Mouse (Mus musculus) lung, postnatal 0 days (tissue): ENCODE results near the gene Nlgn2. TPM values are rescaled to one million over a fixed set of nuclear protein-coding genes. Genes with fewer than 3 reads are reported as not detected.
"Not testable (repeated sequence)": the region's sequence is repeated elsewhere in the genome, so short reads cannot be mapped to it uniquely, and the experiment has no call there.

Experiments used
- ATAC-seq: fragments of 200-750 bp; cut with Nextera tagmentation; 2 replicates; pipeline ENCODE4 v1.8.0; 2017; ENCODE audit warnings: moderate library complexity
- DNase-seq: peaks from one replicate; pipeline ENCODE4 v3.0.0-alpha.2; 2016; ENCODE audit warnings: low spot score
- H3K27ac ChIP-seq: fragments of 300-500 bp; sonication (generic); 2 replicates; pipeline ENCODE4 v1.5.1; 2014; ENCODE audit warnings: antibody characterized with exemption, mild to moderate bottlenecking, low read length, mixed read lengths
- H3K27me3 ChIP-seq: fragments of 300-500 bp; sonication (generic); replicated peaks from 2 replicates; pipeline ENCODE4 v1.6.1; 2014; ENCODE audit warnings: low read length, mixed read lengths; ENCODE audit not compliant: insufficient read depth
- H3K36me3 ChIP-seq: fragments of 300-500 bp; sonication (generic); 2 replicates; pipeline ENCODE4 v1.6.1; 2014; ENCODE audit warnings: low read length, mixed read lengths; ENCODE audit not compliant: insufficient read depth
- H3K4me1 ChIP-seq: fragments of 300-500 bp; sonication (generic); 2 replicates; pipeline ENCODE4 v1.6.1; 2014; ENCODE audit warnings: antibody characterized with exemption, low read depth, low read length, mixed read lengths; ENCODE audit not compliant: insufficient read depth
- H3K4me2 ChIP-seq: fragments of 300-500 bp; sonication (generic); replicated peaks from 2 replicates; pipeline ENCODE4 v1.6.1; 2014; ENCODE audit warnings: low read depth, mild to moderate bottlenecking, low read length, moderate library complexity, mixed read lengths
- H3K4me3 ChIP-seq: fragments of 300-500 bp; sonication (generic); 2 replicates; pipeline ENCODE4 v1.5.1; 2014; ENCODE audit warnings: low read depth, low read length
- H3K9ac ChIP-seq: fragments of 300-500 bp; sonication (generic); replicated peaks from 2 replicates; pipeline ENCODE4 v1.6.1; 2014; ENCODE audit warnings: low read depth, mild to moderate bottlenecking
- H3K9me3 ChIP-seq: fragments of 300-500 bp; sonication (generic); 2 replicates; pipeline ENCODE4 v1.6.1; 2016; ENCODE audit warnings: low read length, mixed read lengths
- CTCF ChIP-seq: IDR thresholded peaks from 2 replicates; pipeline ENCODE4 v1.5.1; 2016; ENCODE audit warnings: antibody characterized with exemption, mild to moderate bottlenecking
- EP300 ChIP-seq: IDR thresholded peaks from 2 replicates; pipeline ENCODE4 v1.6.1; 2016; ENCODE audit warnings: antibody characterized with exemption, mild to moderate bottlenecking, control low read depth
- WGBS: fragments of 180-500 bp; shearing (Covaris S2); extraction: QIAGEN DNeasy Blood & Tissue Kit; methylation state at CpG from one replicate; pipeline ENCODE4 v1.1.7; 2014; 5-methylcytosine and 5-hydroxymethylcytosine counted together
- polyA plus RNA-seq: library from polyadenylated mRNA; unstranded; fragments of >200 nt; fragmentation: Nextera tagmentation; extraction: Ambion mirVana; gene quantifications from 2 replicates; pipeline ENCODE4 v1.2.1, GENCODE M21; 2015

The Nlgn2 gene
- polyA plus RNA-seq, 1 experiment from 2014 or later: 2.9 TPM

DNA sequence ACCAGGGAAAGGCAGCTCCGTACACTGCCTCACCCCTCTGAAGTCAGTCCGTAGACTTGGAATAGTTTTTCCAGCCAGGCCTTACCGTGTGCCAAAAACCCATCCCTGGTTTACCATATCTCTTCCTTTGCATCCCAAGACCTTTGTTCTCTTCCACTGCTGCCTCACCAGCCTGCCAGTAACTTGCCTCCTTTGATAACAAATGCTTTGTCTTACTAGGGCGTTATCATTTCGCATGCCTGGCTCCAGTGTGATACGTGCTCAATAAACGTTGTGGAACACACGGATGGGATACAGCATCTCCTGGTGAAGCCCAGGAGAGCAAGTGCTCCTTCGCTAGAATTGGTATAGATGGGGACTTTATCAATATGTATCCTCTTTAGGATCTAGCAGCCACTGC lies 29.8 kb upstream of the Nlgn2 start:
- Histone ChIP-seq H3K9me3 (no peaks in the 10 kb centered on the region), H3K4me1 (no peaks in the 10 kb centered on the region), H3K4me3 (no peak overlapping the region), H3K27ac (no peak overlapping the region), H3K4me2 (no peak overlapping the region), H3K27me3 (no peaks in the 10 kb centered on the region), H3K36me3 (no peaks in the 10 kb centered on the region), H3K9ac (no peak overlapping the region)
- TF ChIP-seq EP300: no peak
- no peak for TF ChIP-seq CTCF
- ATAC-seq (no peak), DNase-seq (no peak)
- 53% methylated on average over 9 of the region's 9 CpGs for WGBS

DNA sequence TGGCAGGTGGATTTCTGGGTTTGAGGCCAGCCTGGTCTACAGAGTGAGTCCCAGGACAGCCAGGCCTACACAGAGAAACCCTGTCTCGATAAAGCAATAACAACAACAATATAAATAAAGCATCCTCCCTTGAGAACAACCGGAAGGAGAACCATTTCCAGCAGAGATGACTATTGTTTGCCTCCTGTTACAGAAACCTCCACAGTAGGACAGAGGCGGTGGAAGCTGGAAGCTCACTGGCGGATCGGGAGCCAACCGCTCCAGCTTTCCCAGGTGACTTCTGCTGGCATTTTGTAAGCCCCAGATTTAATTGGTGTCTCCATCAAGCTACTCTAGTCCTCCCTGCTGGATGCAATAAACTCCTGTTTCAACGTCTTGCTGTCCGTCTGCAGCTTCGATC lies 28.0 kb upstream of the Nlgn2 start:
- ATAC-seq: no peak
- 74% methylated on average over 9 of the region's 9 CpGs for WGBS
- H3K4me2 ChIP-seq: no peak overlapping the region
- H3K27me3 ChIP-seq: no peaks in the 10 kb centered on the region
- no peak for DNase-seq
- no peak overlapping the region for H3K4me3 ChIP-seq
- TF ChIP-seq EP300 (no peak), CTCF (no peak)
- no peaks in the 10 kb centered on the region for H3K4me1 ChIP-seq
- no peak overlapping the region for H3K27ac ChIP-seq
- H3K9me3 ChIP-seq: no peaks in the 10 kb centered on the region
- no peaks in the 10 kb centered on the region for H3K36me3 ChIP-seq
- H3K9ac ChIP-seq: no peak overlapping the region

DNA sequence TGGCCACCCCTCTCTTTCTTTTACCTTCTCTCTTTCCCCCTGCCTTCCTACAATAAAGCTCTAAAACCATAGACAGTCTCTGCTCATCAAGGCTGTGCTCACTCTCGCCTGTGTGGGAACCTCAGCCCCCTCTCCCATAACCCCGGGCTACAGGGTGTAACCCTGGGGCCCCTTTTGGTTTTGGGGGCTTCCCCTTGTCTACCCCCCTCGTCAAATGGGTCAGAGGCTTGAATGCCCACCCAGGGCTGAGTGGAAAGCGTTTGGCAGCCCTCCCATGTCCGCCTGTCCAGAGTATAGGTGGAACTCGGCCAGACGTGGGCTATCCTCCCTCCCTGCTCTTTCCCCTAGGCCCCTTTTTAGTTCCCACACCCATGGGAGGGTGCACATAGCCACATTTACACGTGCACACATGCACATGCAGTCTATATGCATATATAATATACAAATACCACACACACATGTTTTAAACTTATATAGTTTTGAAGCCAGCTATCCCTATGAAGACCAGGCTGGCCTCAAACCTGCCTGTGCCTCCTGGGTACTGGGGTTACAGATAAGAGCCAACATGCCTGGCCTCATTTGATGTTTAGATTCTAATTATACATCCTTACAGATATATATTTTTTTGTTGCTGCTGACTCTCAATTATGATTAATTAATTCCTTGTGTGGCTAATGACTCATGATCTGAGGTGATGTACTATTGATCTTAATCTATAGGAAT lies 26.7 kb upstream of the Nlgn2 start:
- 32% methylated on average over 8 of the region's 8 CpGs for WGBS
- H3K9me3 ChIP-seq: no peaks in the 10 kb centered on the region
- H3K9ac ChIP-seq: no peak overlapping the region
- no peak for ATAC-seq
- no peak overlapping the region for H3K4me2 ChIP-seq
- H3K27ac ChIP-seq: no peak overlapping the region
- TF ChIP-seq CTCF (no peak), EP300 (no peak)
- DNase-seq: no peak
- no peak overlapping the region for H3K4me3 ChIP-seq
- H3K4me1 ChIP-seq: no peaks in the 10 kb centered on the region
- no peaks in the 10 kb centered on the region for H3K27me3 ChIP-seq
- no peaks in the 10 kb centered on the region for H3K36me3 ChIP-seq

DNA sequence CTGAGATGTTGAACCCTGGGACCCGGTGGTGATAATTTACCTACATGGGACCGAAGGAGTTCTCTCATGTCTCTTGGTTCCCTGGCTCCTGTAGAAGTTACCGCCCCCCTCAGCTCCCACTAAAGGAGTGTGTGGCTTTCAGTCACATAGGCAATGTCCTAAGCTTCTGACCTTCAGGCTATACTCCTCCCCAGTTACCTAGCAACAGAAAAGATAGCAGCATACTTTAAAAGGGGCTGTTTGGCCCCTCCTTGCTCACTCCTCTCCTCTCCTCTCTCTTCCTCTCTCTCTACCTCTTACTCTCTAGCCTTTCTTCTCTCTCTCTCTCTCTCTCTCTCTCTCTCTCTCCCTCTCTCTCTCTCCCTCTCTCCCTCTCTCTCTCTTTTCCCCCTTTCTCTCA lies 26.1 kb upstream of the Nlgn2 start:
- not testable (repeated sequence) for H3K9me3 ChIP-seq, ATAC-seq, H3K27me3 ChIP-seq, H3K27ac ChIP-seq, H3K4me2 ChIP-seq, H3K9ac ChIP-seq, H3K4me1 ChIP-seq, H3K4me3 ChIP-seq, H3K36me3 ChIP-seq, DNase-seq
- 59% methylated on average over 3 of the region's 3 CpGs for WGBS

DNA sequence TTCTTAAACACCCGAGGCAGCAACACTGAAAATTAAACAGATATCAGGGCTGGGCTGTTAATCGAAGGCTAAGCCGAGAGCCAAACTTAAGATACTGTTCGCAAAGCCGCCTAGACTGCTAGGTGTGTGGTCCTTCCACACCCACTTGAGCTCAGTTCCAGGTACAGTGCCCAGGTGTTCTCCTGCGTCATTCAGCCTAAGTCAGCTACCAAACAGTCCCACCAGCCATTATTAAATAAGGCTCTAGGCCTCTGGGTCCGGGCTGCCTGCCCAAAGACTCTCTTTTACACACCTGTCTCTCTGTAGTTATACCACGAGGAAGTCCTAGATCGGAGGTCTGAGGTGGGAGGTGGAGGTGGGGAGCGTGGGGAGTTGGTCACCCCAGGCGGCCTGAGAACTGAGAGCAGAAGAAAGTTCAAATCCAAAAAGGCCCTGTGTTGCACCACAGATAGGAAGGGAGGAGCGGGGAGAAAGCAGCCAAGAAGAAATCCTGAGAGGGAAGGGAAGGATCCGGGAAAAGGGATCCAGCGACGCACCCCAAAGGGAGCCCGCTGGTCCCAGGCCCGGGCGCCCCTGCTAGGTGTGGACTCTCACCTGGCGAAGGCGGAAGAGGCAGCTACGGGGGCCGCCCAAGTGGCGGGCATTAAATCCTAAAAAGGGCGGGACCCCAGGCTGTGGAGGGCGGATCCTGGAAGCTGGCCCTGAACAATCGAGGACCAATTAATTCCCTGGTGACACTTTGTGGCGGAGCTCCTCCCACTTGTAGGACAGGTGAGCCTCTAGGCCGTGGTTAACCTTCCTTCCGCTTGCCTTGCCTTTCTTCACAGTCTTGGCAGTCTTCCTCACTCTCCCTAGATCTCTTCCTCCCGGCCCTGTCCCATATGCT lies 20.8 kb upstream of the Nlgn2 start, which contains the start of gene Tnk1:
Gene Tnk1 (minus strand): TSS at position 618 of the 886 bp plus-strand sequence.
- ATAC-seq (peak; percentile 84), DNase-seq (peak; percentile 88)
- no peaks in the 10 kb centered on the region for H3K4me1 ChIP-seq
- no peaks in the 10 kb centered on the region for H3K27me3 ChIP-seq
- TF ChIP-seq CTCF: no peak
- TF ChIP-seq EP300: no peak; the same call in 1 of the 2 replicates
- 16% methylated on average over 30 of the region's 30 CpGs for WGBS
- no peaks in the 10 kb centered on the region for H3K9me3 ChIP-seq
- H3K4me3 ChIP-seq: peak within 1 kb of the TSS; percentile 25
- peak within 1 kb of the TSS; percentile 84 for H3K27ac ChIP-seq
- no peaks in the 10 kb centered on the region for H3K36me3 ChIP-seq
- H3K4me2 ChIP-seq: peak within 1 kb of the TSS; percentile 48
- peak within 1 kb of the TSS; percentile 39 for H3K9ac ChIP-seq

DNA sequence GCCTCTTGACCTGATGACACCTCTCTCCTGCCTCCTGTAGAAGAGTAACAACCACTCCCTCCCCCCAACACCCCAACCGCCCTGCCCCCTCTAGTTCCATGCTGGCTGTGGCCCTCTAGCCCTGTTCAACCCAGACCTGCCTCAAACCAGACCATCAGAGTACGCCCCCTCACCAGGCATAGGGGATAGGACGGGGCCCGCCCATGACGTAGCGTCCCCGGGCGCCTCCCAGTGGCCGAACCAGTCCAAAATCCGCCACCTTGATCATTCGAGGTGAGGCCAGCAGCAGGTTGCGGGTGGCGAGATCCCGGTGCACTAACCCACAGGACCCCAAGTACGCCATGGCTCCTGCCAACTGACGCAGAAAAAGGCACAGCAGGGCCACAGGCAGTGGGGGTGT lies 17.8 kb upstream of the Nlgn2 start:
- TF ChIP-seq CTCF (peak; percentile 66), EP300 (no peak)
- Histone ChIP-seq H3K9ac (no peak overlapping the region), H3K27me3 (no peaks in the 10 kb centered on the region), H3K4me2 (no peak overlapping the region), H3K36me3 (peaks cover 14% of the 10 kb centered on the region), H3K27ac (no peak overlapping the region), H3K4me3 (no peak overlapping the region), H3K9me3 (no peaks in the 10 kb centered on the region), H3K4me1 (0 out of 2 replicates have a peak, but pooled peaks cover 3% of the 10 kb centered on the region)
- ATAC-seq (peak; percentile 28), DNase-seq (no peak)
- 37% methylated on average over 16 of the region's 16 CpGs for WGBS
